Mouse (Mus musculus): ENCODE data around the gene Mrpl9.

DNA sequence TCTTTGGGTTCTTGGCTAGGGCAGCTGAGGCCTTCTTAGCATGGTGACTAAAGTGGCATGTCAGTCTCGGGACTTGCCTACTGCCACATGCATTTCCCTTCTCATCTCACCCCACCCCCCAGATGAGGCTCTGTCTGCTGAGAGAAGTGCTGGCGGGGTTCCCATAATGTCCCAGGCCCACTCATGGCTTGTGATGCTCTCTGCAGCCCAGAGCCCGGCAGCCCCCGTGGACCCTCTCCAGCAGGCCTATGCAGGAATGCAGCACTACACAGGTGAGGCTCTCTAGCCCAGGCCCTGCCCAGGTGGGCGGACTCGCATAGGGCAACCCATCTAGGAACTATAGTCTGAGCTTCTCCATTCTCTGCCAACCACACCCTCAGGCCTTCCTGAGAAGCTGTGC is 44.5 kb downstream of the Mrpl9 start:
- no peak for TF ChIP-seq GATA1 (IDR thresholded peaks at IDR 0.05; ENCODE audit: low read length)
- TF ChIP-seq TAL1 (IDR thresholded peaks at IDR 0.05; ENCODE audit: low read length): no peak

Measured in erythroblast, embryonic 14.5 days (primary cell).